Mouse (Mus musculus): Measurements from ENCODE around the gene Hip1r. TPM values are rescaled to one million over a fixed set of nuclear protein-coding genes. Genes with fewer than 3 reads are reported as not detected.

The Hip1r gene
- polyA plus RNA-seq, 1 experiment from 2014 or later = 18.3 TPM

DNA sequence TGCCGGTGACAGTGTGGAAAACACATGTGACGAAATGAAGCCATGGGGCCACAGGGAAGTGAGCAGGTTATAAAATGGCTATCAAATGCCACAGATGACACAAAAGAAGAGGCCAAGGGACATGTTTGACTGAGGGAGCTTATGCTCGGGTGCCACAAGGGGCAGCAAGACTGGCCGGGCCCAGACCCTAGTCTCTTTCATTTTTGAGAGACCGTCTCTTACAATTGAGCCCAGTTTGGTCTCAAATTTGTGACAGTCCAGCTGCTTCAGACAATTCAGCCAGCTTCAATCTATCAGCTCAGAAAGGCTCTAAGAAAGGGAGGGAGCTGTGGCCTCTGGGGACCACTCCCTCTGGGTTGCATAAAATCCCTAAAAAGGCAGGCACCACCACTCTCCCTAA is 53.1 kb downstream of the Hip1r start:
- 73% methylated on average over 5 of the region's 5 CpGs for WGBS
- H3K27ac ChIP-seq (ENCODE audit: low read depth, low read length) = no peak overlapping the region

DNA sequence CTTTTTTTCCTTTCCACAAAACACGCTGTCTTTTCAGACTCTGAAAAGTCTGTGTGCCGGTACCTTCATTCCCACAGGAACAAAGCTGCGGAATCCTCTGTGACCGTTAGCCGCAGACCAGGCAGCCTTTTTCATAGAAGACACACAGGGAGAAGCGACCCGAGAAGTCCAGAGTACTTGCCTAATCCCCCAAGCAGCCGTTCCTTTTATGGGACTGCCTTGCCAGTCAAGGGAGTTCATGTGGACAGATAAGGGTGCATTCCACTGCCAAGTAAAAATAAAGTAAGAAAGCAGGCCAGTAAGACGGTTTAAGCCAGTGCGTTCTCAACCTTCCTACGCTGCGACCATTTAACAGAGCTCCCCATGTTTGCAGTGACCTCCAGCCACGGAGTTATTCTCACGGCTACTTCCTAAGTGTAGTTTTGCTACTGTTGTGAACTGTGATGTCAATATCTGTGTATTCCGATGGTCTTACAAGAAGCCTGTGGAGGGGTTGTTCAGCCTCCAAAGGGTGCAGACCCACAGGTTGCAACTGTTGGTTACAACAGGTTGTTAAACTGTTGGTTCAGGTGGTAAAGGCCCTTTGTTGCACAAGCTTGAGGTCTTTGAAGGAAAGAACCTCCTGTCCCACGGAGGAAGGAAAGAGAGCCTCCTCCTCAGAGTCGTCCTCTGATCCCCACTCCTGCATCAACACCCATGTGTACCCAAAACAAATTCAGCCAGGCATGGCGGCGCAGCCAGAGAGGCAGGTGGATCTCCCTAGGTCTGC is 54.5 kb downstream of the Hip1r start:
- no peak for TF ChIP-seq CTCF (IDR thresholded peaks at IDR 0.05; ENCODE audit: low read depth)
- 57% methylated on average over 19 of the region's 19 CpGs for WGBS
- H3K9ac ChIP-seq (ENCODE audit: low read depth, low read length) = no peak overlapping the region
- H3K36me3 ChIP-seq (ENCODE audit: control insufficient read depth, insufficient read depth) = peaks cover 9% of the 10 kb centered on the region; the same call in 1 of the 2 replicates
- no peak overlapping the region for H3K27ac ChIP-seq (ENCODE audit: low read depth, low read length)
- peaks cover 5% of the 10 kb centered on the region; the same call in 1 of the 2 replicates for H3K4me1 ChIP-seq (replicated peaks; ENCODE audit: control insufficient read depth, insufficient read depth, low read length)
- peak overlapping the region; percentile 9; the same call in 1 of the 2 replicates for H3K4me2 ChIP-seq (replicated peaks; ENCODE audit: low read depth)
- no peak for ATAC-seq
- H3K27me3 ChIP-seq (replicated peaks; ENCODE audit: control insufficient read depth, insufficient read depth, low read length) = no peaks in the 10 kb centered on the region
- H3K9me3 ChIP-seq (ENCODE audit: control insufficient read depth) = no peaks in the 10 kb centered on the region
- no peak overlapping the region for H3K4me3 ChIP-seq (ENCODE audit: low read depth, low read length)

More for the DNA sequence above, 53.1 kb downstream of the Hip1r start:
- Histone ChIP-seq H3K9ac (ENCODE audit: low read depth, low read length) (no peak overlapping the region), H3K27me3 (replicated peaks; ENCODE audit: control insufficient read depth, insufficient read depth, low read length) (no peaks in the 10 kb centered on the region), H3K9me3 (ENCODE audit: control insufficient read depth) (no peaks in the 10 kb centered on the region), H3K4me2 (replicated peaks; ENCODE audit: low read depth) (no peak overlapping the region), H3K4me3 (ENCODE audit: low read depth, low read length) (no peak overlapping the region), H3K36me3 (ENCODE audit: control insufficient read depth, insufficient read depth) (peaks cover 9% of the 10 kb centered on the region; the same call in 1 of the 2 replicates), H3K4me1 (replicated peaks; ENCODE audit: control insufficient read depth, insufficient read depth, low read length) (peaks cover 5% of the 10 kb centered on the region; the same call in 1 of the 2 replicates)
- TF ChIP-seq CTCF (IDR thresholded peaks at IDR 0.05; ENCODE audit: low read depth) = peak; percentile 31
- ATAC-seq = no peak

DNA sequence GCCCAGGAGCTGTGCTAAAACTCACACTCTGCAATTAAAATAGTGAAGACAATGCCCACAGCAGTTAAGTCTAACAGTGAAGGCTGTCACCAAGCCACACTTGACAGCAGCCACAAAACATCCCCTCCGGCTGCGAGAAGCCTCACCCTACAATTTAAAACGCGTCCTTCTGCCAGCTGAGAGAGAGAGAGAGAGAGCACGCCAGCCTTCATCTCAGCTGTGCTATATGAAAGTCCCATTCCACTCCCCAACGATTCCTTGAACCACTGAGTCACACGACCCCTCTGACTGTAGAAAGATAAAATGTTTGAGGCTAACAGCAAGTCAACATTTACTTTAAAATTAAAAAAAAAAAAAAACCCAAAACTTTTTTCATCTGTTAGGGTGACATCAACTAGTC is 55.3 kb downstream of the Hip1r start:
- no peak for ATAC-seq
- peaks cover 9% of the 10 kb centered on the region; the same call in 1 of the 2 replicates for H3K36me3 ChIP-seq (ENCODE audit: control insufficient read depth, insufficient read depth)
- H3K4me3 ChIP-seq (ENCODE audit: low read depth, low read length) = no peak overlapping the region
- 65% methylated on average over 7 of the region's 7 CpGs for WGBS
- H3K4me1 ChIP-seq (replicated peaks; ENCODE audit: control insufficient read depth, insufficient read depth, low read length) = peaks cover 5% of the 10 kb centered on the region; the same call in 1 of the 2 replicates
- TF ChIP-seq CTCF (IDR thresholded peaks at IDR 0.05; ENCODE audit: low read depth) = no peak
- H3K9ac ChIP-seq (ENCODE audit: low read depth, low read length) = no peak overlapping the region
- no peaks in the 10 kb centered on the region for H3K9me3 ChIP-seq (ENCODE audit: control insufficient read depth)
- no peak overlapping the region; the same call in 1 of the 2 replicates for H3K4me2 ChIP-seq (replicated peaks; ENCODE audit: low read depth)
- no peak overlapping the region for H3K27ac ChIP-seq (ENCODE audit: low read depth, low read length)
- H3K27me3 ChIP-seq (replicated peaks; ENCODE audit: control insufficient read depth, insufficient read depth, low read length) = no peaks in the 10 kb centered on the region

DNA sequence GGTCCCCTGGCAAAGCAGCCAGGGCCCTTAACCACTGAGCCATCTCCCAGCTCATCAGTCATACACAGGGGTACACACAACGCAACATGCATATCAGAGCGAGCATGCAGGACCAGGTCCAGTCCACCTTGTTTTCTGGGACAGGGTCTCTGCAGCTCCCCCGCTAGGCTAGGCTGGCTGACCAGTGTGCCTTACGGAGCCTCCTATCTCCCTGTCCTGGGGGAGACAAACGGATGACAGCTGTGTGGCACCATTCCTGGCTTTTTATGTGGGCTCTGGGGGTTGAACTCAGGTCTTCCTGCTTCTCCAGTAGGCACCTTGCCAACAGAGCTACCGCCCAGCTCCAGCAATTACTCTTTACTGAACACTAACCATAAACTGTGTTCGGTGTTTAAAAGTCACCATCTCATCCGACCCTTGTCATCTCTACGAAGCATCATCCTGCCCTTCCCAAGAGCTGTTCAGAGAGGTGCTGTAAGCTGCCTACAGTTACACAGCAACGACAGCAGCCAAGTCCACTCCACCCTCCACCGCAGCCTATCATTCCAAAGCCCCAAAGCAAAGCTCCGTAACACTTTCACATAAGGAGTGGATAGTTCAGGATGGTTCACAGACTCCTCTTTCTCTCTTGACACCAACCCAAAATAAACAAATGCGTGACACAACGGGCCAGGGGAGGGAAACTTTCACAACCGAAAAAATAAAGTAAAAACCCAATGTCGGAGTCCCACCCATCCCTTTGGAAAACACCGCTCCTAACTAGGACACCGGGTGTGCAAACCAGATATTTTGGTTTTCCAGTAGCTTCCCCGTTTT is 56.0 kb downstream of the Hip1r start:
- peak overlapping the region; percentile 28 for H3K4me2 ChIP-seq (replicated peaks; ENCODE audit: low read depth)
- no peaks in the 10 kb centered on the region for H3K27me3 ChIP-seq (replicated peaks; ENCODE audit: control insufficient read depth, insufficient read depth, low read length)
- H3K4me3 ChIP-seq (ENCODE audit: low read depth, low read length) = no peak overlapping the region
- peaks cover 5% of the 10 kb centered on the region; the same call in 1 of the 2 replicates for H3K4me1 ChIP-seq (replicated peaks; ENCODE audit: control insufficient read depth, insufficient read depth, low read length)
- no peak for ATAC-seq
- no peak for TF ChIP-seq CTCF (IDR thresholded peaks at IDR 0.05; ENCODE audit: low read depth)
- no peak overlapping the region for H3K27ac ChIP-seq (ENCODE audit: low read depth, low read length)
- 70% methylated on average over 19 of the region's 19 CpGs for whole genome bisulfite sequencing
- no peaks in the 10 kb centered on the region for H3K9me3 ChIP-seq (ENCODE audit: control insufficient read depth)
- H3K36me3 ChIP-seq (ENCODE audit: control insufficient read depth, insufficient read depth) = peaks cover 9% of the 10 kb centered on the region; the same call in 1 of the 2 replicates
- H3K9ac ChIP-seq (ENCODE audit: low read depth, low read length) = no peak overlapping the region

DNA sequence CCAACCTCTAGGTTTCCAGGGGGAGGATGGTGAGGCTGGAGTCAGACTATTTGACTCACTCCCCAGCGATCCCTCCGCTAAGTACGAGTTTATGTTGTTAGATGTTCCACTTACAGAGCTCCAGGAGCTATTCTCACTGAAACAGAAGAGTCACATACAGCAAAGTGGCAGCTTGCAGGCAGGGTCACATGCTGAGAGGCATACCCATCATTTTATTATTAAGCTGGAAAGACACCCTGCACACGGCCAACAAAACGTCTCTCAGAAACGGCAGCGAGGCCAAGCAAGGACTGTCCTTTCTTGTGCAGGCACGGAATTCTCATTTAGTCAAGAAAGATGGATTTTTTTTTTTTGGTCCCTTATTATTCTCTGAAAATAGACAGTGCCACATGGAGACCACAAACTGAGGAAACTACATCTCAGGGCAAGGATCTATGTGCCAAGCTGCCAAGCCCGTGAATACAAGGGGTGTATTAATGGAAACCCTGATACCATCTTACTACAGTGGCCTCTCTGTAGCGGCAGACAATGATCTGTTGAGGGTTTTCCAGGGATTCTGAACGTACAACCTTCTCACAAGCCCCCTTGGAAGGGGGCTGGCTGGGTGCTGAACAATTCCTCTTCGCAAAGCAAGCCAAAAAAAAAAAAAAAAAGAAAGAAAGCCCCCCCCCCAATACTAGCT is 57.1 kb downstream of the Hip1r start:
- Histone ChIP-seq H3K27ac (ENCODE audit: low read depth, low read length) (peak overlapping the region; percentile 88), H3K4me3 (ENCODE audit: low read depth, low read length) (peak overlapping the region; percentile 93), H3K4me1 (replicated peaks; ENCODE audit: control insufficient read depth, insufficient read depth, low read length) (peaks cover 5% of the 10 kb centered on the region; the same call in 1 of the 2 replicates), H3K9me3 (ENCODE audit: control insufficient read depth) (no peaks in the 10 kb centered on the region), H3K9ac (ENCODE audit: low read depth, low read length) (peak overlapping the region; percentile 86; the same call in 1 of the 2 replicates), H3K4me2 (replicated peaks; ENCODE audit: low read depth) (peak overlapping the region; percentile 89), H3K27me3 (replicated peaks; ENCODE audit: control insufficient read depth, insufficient read depth, low read length) (no peaks in the 10 kb centered on the region), H3K36me3 (ENCODE audit: control insufficient read depth, insufficient read depth) (peaks cover 9% of the 10 kb centered on the region; the same call in 1 of the 2 replicates)
- TF ChIP-seq CTCF (IDR thresholded peaks at IDR 0.05; ENCODE audit: low read depth) = no peak
- 43% methylated on average over 12 of the region's 12 CpGs for WGBS
- ATAC-seq = no peak

All from intestine, postnatal 0 days (tissue).